Mouse (Mus musculus): ENCODE measurements around the gene Jchain.

- TF ChIP-seq CTCF (IDR thresholded peaks at IDR 0.05; ENCODE audit: borderline replicate concordance, control insufficient read depth, extremely low read depth, insufficient read depth, low read length, poor library complexity) = no peak
- TF ChIP-seq POLR2A (IDR thresholded peaks at IDR 0.05; ENCODE audit: control insufficient read depth, extremely low read depth, insufficient read depth, low read length, poor library complexity) = no peak
Measured at GRCm38 (mm10) chr5:88542651-88543282, 15.1 kb upstream of the Jchain start.

All from thymus, adult 2 months (tissue).